Mouse (Mus musculus) c-Kit-positive CD71-positive TER-119-negative erythroid progenitor cells, embryonic 14.5 days (primary cell): ENCODE results near the gene Csrp3.

Source experiments
- DNase-seq: peaks from one replicate; pipeline ENCODE4 v3.0.0-alpha.2; 2013; ENCODE audit warnings: low read depth

The Csrp3 gene

DNA sequence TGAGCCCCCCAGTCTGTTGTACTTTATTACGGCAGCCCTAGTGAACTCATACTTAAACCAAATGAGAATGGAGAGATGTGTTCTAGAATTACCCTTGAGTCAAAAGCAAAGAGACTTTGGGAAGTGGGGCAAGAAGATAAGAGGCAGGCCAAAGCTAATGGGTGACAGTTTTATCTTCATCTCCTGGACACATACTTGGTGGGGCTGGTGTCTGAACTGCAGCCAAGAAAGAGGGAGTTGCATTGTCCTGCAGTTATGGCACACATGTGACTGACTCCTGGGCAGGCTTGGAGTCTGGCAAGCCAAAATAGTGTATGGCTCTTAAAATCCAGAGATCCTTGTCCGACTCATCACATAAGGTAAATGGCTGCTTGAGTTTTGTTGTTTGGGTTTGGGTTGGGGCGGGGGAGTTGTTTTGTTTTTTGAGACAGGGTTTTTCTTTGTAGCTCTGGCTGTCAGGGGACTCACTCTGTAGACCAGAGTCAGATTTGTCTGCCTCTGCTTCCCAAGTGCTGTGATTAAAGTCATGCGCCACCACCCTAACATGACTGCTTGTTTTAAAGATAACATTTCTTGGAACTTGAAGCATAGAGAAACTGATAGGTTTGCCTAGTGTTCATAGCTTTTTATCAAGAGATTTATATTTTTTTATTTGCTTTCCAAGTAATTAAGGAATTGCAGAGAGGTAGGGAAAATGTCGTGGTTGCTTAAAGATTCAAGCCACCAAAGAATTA lies 18.5 kb downstream of the Csrp3 start:
- peak; percentile 9 for DNase-seq

DNA sequence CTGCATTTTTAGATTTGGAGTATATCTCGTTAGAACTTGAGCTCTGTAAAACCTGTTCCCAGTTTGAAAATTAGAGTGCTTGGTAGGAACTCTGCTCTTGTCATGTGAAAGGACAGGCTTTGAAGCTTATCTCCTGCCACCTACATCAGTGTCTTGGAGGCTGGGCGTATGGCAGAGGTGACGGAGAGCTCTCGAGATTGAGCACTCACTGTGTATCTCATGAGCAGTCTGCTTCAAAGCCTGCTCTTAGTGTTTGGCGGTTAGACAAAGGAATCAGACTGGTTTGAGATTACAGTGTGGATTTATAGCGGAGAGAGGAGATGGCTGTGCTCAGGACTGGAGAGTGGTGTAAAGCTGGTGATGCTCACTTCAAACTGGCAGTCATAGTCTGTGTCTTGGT lies 22.7 kb downstream of the Csrp3 start:
- no peak for DNase-seq

DNA sequence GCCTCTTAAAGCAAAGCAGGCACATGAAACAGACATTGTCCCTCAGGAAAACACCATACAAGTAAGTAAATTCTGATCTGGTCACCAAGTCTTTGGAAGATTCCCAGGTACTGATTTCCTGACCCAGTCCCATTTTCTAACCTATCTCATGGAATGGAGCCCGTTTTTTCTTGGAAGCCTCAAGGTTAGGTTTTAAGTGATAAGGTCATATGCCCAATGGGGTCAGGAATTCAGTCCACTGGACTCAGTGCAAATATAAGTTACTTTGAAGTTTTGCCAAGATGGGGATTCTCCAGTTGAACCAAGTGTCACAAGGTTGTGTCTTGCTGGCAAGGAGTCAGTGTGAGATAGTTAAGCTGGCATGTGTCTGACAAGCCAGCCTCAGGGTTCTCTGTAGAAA lies 23.2 kb downstream of the Csrp3 start:
- no peak for DNase-seq

DNA sequence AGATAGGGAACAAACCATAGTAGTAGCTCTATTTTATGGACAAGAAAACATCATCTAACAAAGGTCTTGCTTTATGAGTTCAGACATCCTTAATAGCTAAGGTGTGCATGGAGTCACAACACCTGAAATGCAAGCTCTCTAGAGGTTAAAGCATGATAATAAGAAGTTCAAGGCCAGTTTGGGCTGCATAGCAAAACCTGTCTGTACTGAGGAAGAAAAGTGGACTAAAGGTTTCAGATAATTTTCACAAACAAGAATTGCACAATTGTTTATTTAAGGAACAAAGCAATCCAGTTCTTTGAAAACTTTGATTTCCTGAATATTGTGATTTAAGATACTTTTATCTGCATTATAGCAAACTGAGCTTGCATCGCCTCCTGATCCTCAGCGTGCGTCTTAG lies 24.2 kb downstream of the Csrp3 start:
- DNase-seq: no peak

DNA sequence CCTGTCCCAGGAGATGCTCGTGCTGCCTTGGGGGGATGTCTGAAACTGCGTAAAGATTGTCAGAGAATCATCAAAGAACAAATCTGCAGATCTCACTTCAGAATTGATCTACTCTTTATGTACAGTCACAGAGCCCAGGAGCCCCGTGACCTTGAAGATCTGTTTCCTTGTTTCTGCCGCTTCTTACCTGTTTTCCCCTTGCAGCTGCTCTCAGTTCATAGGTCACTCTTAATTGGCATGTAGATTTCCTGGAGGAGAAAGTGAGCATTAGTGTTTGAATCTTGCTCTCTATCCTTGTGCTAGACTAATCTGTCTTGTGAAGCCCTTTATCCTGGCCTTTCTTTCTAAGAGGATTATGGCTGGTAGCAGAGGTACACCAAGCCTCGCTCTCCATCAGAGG lies 26.2 kb downstream of the Csrp3 start:
- no peak for DNase-seq

DNA sequence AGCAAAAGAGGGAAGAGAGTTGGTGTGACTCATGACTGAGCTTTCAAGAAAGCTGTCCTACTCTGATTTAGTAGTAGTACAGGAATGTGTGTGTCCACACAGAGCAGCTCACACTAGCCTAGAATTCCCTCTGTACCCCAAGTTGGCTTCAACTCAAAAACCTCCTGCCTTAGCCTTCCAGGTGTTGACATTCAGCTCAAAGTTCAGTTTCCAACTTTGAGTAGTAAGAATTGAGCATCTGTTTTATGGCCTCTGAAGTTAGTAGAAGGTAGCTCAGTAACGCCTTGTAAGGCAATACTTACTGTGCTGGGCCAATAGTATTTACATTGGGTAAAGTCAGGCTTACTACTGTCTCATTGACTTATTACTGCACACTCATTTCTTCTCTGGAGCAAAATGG lies 34.2 kb downstream of the Csrp3 start:
- no peak for DNase-seq

DNA sequence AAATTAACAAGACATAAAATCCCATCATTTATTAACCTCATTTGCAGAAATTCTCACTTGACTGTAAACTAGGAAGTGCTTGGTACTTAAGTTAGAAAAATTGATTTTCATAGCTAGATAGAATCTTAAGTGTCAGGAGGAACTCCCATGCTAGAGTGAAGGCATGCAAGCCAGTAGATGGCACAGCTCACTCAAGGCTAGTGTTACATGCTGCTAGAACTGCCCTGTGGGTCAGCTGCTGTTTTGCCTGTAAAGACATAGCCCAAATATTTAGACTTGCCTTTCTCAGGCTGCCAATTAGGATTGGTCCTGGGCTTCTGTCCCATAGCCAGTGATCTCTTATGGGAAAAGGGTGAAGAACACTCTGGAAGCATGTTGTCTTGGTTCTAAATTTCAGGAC lies 35.5 kb downstream of the Csrp3 start:
- no peak for DNase-seq

DNA sequence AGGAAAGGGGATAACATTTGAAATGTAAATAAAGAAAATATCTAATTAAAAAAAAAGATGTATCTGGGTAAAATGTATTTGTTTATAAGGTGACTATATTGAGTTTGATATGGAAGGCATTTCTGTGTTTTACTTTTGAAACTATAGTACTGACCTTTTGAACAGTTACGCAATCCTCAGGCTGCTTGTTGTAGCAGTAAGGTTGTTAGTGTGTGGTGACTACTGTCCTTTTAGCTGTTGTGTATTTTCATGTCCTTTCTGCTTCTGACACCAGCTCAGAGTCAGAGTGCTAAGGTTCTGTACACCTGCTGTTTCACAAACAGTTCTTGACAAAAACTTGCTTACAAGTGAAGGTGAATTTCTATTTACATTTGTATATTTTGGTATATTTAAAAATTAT lies 37.2 kb downstream of the Csrp3 start:
- no peak for DNase-seq

DNA sequence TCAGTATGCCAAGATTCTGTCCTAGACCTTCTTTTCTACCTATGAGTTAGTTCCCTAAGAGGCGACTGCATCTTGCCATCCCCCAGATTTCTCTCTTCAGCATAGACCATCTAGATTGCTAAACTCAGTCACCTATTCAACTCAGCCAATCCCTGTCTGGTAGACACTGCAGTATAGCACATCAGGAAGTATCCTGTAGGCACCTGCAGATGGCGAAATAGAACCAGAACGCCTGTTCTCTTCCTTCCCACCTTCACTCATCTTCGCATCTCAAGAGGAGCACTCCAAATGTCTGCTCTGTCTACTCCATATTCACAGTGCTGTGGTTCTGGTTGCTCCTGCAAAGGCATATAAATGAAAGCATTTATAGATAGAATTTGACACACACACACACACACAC lies 41.2 kb downstream of the Csrp3 start:
- DNase-seq: no peak

DNA sequence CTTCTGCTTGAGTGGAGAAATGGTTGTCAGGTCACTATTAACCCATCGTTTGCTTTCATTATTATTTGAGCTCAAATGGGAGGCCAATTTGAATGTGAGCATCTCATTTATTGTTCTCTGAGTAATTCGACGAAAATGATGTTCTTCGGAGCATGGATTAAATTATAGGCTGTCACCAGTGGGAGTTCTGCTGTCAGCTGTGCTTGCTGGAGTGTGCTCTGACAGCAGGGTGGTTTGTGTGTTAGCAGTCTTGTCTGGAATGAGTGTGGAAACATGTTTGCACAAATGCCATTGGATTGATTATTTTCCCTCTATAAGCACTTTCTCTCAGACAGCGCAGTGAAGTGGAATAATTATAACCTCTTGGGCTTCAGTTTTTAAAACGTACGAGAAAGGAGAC lies 44.5 kb downstream of the Csrp3 start:
- DNase-seq: no peak

DNA sequence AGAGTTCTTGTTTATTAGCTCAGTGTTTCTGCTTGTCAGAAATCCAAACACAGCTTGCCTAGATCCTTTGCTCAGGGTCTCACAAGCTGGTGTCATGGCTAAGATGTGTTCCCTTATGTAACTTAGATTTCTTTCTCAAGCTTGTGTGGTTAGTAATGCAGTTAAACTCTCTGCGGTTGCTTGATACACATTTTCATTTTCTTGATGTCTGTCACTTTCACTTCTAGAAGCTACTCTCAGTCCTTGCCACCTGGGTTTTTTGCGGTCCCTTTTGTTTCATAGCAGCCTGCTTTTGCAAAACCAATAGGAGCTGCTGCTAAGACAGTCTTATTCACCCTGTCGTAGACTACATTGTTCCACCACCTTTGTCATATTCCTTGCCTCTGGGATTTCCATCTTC lies 52.7 kb downstream of the Csrp3 start:
- DNase-seq: no peak

DNA sequence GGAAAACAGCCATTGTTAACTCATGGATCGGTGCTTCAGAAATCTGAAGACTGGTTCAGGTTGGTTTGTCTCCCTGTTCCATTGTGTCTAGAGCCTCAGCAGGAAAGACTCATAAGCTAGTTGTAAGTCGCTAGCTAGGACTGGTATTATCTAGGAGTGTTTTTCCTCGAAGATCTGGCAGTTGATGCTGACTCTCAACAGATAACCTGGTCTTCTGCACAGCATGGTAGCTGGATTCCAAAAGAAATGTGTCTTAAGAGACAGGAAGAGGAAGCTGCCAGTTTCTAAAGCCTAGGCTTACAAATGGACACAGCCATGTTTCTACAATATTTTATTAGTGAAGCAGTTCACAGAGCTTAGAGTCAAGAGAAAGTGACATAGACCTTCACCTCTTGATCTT lies 56.4 kb downstream of the Csrp3 start:
- DNase-seq: no peak

DNA sequence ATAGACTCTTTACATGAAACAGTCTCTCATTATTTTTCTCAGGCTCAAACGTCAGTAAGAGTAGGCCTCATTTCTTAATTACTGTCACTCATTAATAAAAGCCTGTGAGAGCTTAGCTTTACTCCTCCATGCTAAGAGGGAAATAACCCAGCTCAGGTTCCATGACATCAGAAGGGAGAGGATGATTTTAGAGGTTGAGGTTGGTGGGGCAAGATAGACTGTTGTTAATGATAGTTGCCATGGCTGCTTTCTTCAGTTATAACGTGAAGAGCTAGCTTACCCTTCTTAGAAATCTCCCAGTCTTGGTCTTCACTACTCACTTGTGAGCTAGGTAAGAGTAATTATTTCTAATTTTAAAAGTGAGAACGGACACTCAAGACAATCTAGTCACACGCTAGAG lies 57.7 kb downstream of the Csrp3 start:
- peak; percentile 48 for DNase-seq

DNA sequence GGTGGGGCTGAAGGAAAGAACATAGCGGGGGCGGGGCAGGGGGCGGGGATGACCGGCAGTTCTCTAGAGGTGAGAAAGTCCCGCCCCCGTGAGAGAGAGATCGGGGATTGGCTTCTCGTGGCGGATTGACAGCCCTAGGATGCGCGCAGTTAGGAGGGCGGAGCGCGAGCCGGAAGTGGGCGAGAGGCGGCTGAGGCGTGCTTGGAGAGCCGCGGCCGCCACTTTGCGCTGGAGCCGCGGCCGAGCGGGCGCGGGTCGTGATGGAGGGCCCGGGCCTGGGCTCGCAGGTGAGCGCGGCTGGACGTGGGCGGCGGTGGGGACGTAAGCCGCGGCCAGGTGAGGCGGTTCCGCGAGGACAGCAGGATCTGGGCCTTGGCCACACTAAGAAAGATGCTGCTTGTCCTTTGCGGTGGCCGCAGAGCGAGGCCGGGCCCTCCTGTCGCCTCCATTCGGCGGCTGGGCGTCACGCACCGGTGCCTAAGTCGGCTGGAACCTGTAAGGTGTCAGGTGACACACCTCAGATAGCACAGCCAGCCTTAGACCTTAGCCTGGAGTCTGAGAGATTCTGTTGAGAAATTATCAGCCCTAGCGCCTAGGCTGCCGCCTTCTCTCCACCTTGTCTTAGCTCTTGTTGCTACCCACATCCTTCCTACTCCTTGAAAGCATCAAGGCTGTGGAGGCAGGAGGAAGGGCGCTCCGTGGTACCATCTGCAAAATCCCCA lies 58.8 kb downstream of the Csrp3 start, which contains the start of gene Zdhhc13:
Gene Zdhhc13, plus strand, starts transcription at position 153 of the 722 bp plus-strand sequence.
- peak; percentile 96 for DNase-seq

DNA sequence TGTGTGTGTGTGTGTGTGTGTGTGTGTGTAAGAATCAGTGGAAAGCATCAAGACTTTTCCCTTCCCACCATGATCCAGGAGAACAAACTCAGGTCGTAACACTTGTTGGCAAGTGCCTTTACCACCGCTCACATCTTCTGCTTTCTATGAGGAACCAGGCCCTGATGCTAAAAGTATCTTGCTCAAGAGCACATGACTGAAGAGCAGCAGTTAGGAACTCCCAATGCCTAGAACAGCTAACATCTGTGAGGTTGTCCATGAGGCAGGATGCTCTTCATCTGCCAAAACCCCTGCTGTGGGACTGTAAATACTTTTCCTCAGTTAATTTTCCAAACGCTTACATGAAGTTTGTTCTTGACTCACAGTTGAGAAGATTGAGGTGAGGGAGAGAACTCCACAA lies 59.5 kb downstream of the Csrp3 start:
- DNase-seq: no peak

DNA sequence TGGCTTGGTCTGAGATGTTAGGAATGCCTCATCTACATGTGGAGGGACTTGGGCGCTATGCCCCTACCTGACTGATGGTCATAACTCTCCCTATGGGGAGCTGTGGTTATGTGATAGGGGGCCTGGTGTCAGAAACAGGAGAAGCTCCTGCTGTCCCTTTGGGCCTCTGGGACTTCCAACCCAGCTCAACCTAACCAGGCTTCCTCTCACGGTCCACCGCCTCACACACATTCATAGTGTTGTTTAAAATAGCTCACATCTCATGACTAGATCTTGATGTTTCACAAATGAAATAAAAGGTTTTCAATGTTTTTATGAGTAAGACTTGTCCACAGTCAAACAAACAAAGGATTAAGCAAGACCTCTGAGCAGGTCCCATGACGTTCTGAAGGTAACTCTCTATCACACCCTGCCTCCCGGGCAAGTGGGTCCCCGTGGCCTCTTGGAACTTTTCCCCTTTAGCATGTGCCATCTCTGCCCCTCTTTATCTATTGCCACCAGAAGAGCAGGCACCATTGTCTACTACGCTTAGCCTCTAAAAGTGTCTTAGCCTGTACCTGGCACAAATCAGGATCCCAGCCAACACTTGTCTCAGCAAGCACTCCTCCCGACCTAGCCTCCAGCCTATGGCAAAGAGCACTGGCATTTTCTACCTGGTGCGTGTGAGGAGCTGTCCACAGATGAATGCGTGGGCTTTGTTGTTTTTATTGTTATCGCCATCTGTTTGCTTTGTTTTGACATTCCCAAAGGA lies 62.9 kb downstream of the Csrp3 start:
- DNase-seq: no peak

DNA sequence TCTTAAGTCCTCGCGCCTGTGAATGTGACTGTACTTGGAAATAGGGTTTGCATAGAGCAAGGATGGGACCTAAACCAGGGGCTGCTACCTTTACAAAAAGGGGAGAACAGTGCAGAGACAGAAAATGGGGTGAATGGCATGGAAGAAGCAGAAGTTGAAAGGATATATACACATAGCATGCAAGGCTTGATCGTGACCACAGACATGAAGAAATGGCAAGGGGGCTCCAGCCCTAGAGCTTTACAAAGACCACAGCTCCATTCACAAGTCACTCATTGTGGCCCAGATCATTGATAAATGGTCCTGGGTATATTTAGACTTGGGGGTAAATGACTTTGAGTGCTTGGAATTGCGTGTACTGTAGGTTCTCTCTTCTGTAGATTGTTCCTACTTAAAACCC lies 65.4 kb downstream of the Csrp3 start:
- no peak for DNase-seq
